Mouse (Mus musculus) testis, postnatal 14 days (tissue): ENCODE results near the gene 4921517D22Rik.
A peak's percentile ranks its signal among the peaks of the same experiment; 100 is the strongest.

Experiments used
- DNase-seq: peaks from one replicate; pipeline ENCODE4 v3.0.0; 2021; ENCODE audit warnings: low spot score

4921517D22Rik gene

DNA sequence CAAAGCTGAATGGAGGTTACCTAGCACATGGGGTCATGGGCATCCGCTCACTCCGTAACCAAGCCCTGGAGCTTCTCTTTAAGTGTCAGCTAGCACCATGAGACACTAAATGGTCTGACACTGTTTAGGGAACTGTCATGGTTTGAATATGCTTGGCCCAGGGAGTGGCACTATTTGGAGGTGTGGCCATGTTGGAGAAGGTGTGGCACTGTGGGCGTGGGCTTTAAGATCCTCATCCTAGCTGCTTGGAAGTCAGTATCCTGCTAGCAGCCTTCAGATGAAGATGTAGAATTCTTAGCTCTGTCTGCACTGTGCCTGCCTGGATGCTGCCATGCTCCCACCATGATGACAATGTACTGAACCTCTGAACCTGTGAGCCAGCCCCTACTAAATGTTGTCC is 33.5 kb downstream of the 4921517D22Rik start:
- no peak for DNase-seq

GRCm38 (mm10) chr13:59657781-59658180 is 36.1 kb downstream of the 4921517D22Rik start:
- no peak for DNase-seq

GRCm38 (mm10) chr13:59656975-59657388 is 36.9 kb downstream of the 4921517D22Rik start:
- no peak for DNase-seq

DNA sequence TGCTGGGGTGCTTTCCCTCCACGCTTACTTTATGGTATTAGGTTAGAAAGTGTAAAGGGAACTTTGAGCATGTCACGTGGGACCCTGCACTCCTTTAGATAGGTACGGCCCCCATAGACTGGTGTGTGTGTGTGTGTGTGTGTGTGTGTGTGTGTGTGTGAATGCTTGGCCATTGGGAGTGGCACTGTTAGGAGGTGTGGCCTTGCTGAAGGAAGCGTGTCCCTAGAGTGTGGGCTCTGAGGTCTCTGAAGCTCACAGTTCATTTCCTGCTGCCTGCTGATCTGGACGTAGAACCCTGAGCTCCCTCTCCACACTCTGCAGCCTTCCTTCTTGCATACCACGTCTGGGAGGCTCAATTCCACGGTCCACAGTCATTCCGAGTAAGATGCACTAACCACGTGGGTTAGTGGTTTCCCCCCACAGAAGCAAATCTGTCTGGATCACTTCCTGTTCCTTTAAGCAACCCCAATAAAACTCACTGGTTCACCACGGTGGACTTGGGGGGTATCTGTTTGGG is 37.5 kb downstream of the 4921517D22Rik start:
- DNase-seq, result no peak

GRCm38 (mm10) chr13:59655718-59656315 is 38.1 kb downstream of the 4921517D22Rik start:
- no peak for DNase-seq

DNA sequence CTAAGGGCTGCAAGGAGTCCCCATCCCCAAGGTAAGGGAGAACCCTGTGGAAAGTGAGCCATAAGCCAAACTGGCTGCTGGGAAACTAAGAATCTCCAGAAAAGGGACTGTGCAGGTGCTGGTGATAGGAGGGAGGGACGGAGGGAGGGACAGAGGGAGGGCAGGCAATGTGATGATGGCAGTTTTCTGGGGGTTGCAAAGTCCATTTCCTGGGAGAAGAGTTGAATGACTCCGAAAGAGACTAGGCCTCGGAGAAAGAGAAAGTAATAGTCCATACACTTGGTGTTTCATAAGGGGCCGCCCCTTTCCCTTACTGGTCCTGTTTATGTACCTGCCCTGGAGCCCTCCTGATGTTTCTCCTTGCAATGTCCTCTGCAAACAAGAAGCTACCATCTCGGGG is 39.4 kb downstream of the 4921517D22Rik start:
- no peak for DNase-seq

GRCm38 (mm10) chr13:59653136-59653535 is 40.8 kb downstream of the 4921517D22Rik start:
- DNase-seq, result no peak

DNA sequence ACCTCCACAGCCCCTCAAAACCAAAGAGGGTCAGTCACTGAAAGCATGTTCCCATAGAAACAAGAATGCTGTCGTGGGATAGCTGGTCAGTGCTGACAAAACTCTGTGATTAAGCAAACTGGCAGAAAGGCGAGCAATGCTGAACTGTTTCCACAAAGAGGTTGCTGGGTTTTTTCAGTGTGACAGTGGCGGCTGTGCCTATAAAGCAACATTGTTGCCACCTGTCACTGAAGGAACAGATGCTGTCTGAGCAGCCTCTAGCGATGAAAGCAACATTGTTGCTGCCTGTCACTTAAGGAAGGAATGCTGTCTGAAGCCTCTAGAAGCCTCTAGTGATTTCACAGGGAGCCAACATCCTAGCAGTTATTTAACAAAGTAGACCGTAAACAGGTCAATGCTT is 41.3 kb downstream of the 4921517D22Rik start:
- peak; percentile 65 for DNase-seq

DNA sequence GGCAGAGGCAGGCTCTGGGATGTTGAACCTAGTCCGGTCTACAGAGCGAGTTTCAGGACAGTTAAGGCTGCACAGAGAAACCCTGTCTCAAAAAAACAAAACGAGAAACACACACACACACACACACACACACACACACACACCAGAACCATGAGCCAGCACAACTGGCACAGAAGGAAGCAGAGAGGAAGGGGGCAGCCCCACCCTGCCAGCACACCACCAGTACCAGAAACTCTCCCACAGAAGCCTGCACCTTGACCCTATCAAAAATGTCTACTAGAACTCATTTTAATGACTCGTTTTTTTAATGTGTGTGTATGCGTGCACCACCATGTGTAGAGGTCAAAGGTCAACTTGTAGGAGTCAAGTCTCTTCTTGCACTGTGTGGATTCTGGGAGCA is 44.1 kb downstream of the 4921517D22Rik start:
- DNase-seq, result no peak

GRCm38 (mm10) chr13:59648598-59648997 is 45.3 kb downstream of the 4921517D22Rik start:
- DNase-seq, result no peak

GRCm38 (mm10) chr13:59647484-59647883 is 46.4 kb downstream of the 4921517D22Rik start:
- DNase-seq, result no peak

- DNase-seq, result no peak
These were observed 47.1 kb downstream of the 4921517D22Rik start for GRCm38 (mm10) chr13:59646674-59647244.

- DNase-seq, result no peak
These were observed 48.4 kb downstream of the 4921517D22Rik start for GRCm38 (mm10) chr13:59645491-59645890.

DNA sequence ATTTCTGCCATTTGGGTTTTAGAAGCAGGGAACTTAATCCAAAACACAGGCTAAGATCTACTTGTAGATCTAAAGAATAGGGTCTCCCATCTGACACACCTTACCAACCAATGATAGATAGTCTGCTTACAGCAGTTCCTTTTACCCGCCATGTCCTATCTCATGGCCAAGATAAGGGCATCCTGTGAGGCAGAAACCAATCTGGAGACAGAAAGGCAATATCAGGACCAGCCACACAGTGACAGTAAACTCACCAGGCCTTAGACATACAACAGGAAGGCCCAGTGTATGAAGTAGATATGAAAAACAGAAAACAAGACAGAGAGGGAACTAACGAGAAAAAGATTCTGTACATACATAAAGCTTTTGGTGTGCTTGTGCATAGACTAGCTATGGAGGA is 51.1 kb downstream of the 4921517D22Rik start:
- DNase-seq, result no peak

GRCm38 (mm10) chr13:59640178-59640440 is 53.8 kb downstream of the 4921517D22Rik start:
- DNase-seq, result no peak

DNA sequence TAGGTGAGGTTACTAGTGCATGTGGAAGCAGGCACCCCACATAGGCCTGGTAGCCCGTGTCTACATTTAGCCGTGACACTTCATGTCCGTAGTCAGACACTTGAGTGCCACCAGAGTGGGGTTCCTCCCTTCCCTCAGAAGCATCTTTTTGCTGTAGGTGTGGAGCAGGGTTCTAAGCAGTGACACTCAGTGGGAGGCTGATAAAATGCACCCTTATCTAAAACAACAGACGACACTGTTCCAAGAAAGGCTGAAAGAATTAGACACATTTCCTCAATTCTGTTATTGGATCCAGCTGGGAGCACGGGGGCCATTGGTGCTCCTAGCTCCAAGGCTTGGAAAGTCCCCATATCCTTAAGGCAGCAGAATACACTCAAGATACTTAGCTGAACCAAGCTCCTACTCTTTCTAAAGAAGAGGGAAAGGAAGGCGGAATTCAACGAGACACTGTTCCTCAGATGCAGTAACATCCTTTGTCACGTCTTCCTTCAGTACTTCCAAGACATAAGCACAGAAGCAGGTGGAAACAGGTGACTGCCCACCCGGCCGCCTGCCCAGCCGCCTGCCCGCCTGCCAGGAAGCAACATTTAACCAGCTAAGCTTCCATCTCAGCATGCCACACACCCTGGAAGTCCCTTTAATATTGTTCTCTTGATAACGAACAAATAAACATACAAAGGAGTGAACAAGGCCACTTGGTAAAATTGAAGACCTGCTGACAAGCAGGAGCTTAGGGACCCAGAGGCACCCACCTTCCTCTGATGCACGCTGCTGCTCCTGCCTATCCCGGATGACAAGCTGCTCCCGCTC is 54.3 kb downstream of the 4921517D22Rik start:
- no peak for DNase-seq

DNA sequence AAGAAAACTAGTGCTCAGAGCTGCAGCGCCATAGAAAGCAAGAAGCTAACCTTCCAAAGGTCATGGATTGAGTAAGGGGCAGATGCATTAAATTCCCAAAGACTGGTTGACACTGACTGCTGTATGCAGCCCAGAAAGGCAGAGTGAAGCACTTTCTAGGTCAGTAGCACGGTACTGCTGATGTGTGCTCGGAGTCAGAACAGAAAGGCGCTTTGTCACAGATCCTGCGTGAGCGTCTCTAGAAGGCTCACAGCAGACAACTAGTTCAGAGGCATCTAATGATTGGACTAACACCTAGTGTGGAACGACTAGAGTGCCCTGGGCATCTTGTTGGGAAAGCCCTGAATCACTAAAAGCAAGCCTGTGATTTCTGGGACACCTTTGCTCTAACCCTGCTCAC is 56.1 kb downstream of the 4921517D22Rik start:
- no peak for DNase-seq
